Mouse (Mus musculus): Measurements from ENCODE around the gene Axl. TPM values are rescaled to one million over a fixed set of nuclear protein-coding genes. Genes with fewer than 3 reads are reported as not detected.

Axl gene
- polyA plus RNA-seq, 1 experiment from 2014 or later: 55.1 TPM

GRCm38 (mm10) chr7:25766108-25766507 lies 22.4 kb downstream of the Axl start:
- no peak for ATAC-seq (ENCODE audit: low read depth)

GRCm38 (mm10) chr7:25764221-25764620 lies 24.3 kb downstream of the Axl start:
- Histone ChIP-seq H3K4me1 (replicated peaks; ENCODE audit: control insufficient read depth, insufficient read depth, low read length) (no peaks in the 10 kb centered on the region), H3K36me3 (ENCODE audit: control insufficient read depth, insufficient read depth, low read length) (peaks cover 10% of the 10 kb centered on the region), H3K4me2 (ENCODE audit: low read depth, low read length) (no peak overlapping the region), H3K4me3 (ENCODE audit: low read length) (no peak overlapping the region), H3K27me3 (ENCODE audit: control insufficient read depth, insufficient read depth, low read depth, low read length) (no peaks in the 10 kb centered on the region), H3K9me3 (ENCODE audit: control insufficient read depth, low read length) (no peaks in the 10 kb centered on the region), H3K9ac (ENCODE audit: low read length) (no peak overlapping the region), H3K27ac (ENCODE audit: low read length) (peak overlapping the region; percentile 14; the same call in 1 of the 2 replicates)
- 39% methylated on average over 5 of the region's 5 CpGs for WGBS
- no peak for ATAC-seq (ENCODE audit: low read depth)

More at GRCm38 (mm10) chr7:25766108-25766507, 22.4 kb downstream of the Axl start:
- 76% methylated on average over 6 of the region's 6 CpGs for whole genome bisulfite sequencing
- H3K9ac ChIP-seq (ENCODE audit: low read length): no peak overlapping the region
- H3K27me3 ChIP-seq (ENCODE audit: control insufficient read depth, insufficient read depth, low read depth, low read length): no peaks in the 10 kb centered on the region
- no peak overlapping the region for H3K4me2 ChIP-seq (ENCODE audit: low read depth, low read length)
- H3K27ac ChIP-seq (ENCODE audit: low read length): no peak overlapping the region
- no peaks in the 10 kb centered on the region for H3K9me3 ChIP-seq (ENCODE audit: control insufficient read depth, low read length)
- H3K4me1 ChIP-seq (replicated peaks; ENCODE audit: control insufficient read depth, insufficient read depth, low read length): no peaks in the 10 kb centered on the region
- peaks cover 10% of the 10 kb centered on the region for H3K36me3 ChIP-seq (ENCODE audit: control insufficient read depth, insufficient read depth, low read length)
- no peak overlapping the region for H3K4me3 ChIP-seq (ENCODE audit: low read length)

GRCm38 (mm10) chr7:25763678-25764077 lies 24.8 kb downstream of the Axl start:
- H3K4me1 ChIP-seq (replicated peaks; ENCODE audit: control insufficient read depth, insufficient read depth, low read length): no peaks in the 10 kb centered on the region
- H3K9me3 ChIP-seq (ENCODE audit: control insufficient read depth, low read length): no peaks in the 10 kb centered on the region
- no peak for ATAC-seq (ENCODE audit: low read depth)
- no peak overlapping the region for H3K4me2 ChIP-seq (ENCODE audit: low read depth, low read length)
- 53% methylated on average over 11 of the region's 11 CpGs for WGBS
- H3K9ac ChIP-seq (ENCODE audit: low read length): no peak overlapping the region
- H3K27me3 ChIP-seq (ENCODE audit: control insufficient read depth, insufficient read depth, low read depth, low read length): no peaks in the 10 kb centered on the region
- peaks cover 10% of the 10 kb centered on the region for H3K36me3 ChIP-seq (ENCODE audit: control insufficient read depth, insufficient read depth, low read length)
- no peak overlapping the region for H3K4me3 ChIP-seq (ENCODE audit: low read length)
- H3K27ac ChIP-seq (ENCODE audit: low read length): peak overlapping the region; percentile 14; the same call in 1 of the 2 replicates

- no peak overlapping the region for H3K4me2 ChIP-seq (ENCODE audit: low read depth, low read length)
- no peaks in the 10 kb centered on the region for H3K4me1 ChIP-seq (replicated peaks; ENCODE audit: control insufficient read depth, insufficient read depth, low read length)
- 64% methylated on average over 10 of the region's 10 CpGs for WGBS
- no peak overlapping the region for H3K27ac ChIP-seq (ENCODE audit: low read length)
- peaks cover 2% of the 10 kb centered on the region for H3K36me3 ChIP-seq (ENCODE audit: control insufficient read depth, insufficient read depth, low read length)
- no peak overlapping the region for H3K4me3 ChIP-seq (ENCODE audit: low read length)
- no peak overlapping the region for H3K9ac ChIP-seq (ENCODE audit: low read length)
- no peak for ATAC-seq (ENCODE audit: low read depth)
- no peaks in the 10 kb centered on the region for H3K27me3 ChIP-seq (ENCODE audit: control insufficient read depth, insufficient read depth, low read depth, low read length)
- no peaks in the 10 kb centered on the region for H3K9me3 ChIP-seq (ENCODE audit: control insufficient read depth, low read length)
Observed at GRCm38 (mm10) chr7:25761354-25761753, 27.2 kb downstream of the Axl start.

GRCm38 (mm10) chr7:25756011-25756410 lies 32.5 kb downstream of the Axl start:
- Histone ChIP-seq H3K4me3 (ENCODE audit: low read length) (peak overlapping the region; percentile 94), H3K27me3 (ENCODE audit: control insufficient read depth, insufficient read depth, low read depth, low read length) (no peaks in the 10 kb centered on the region), H3K9ac (ENCODE audit: low read length) (peak overlapping the region; percentile 64), H3K9me3 (ENCODE audit: control insufficient read depth, low read length) (no peaks in the 10 kb centered on the region), H3K27ac (ENCODE audit: low read length) (peak overlapping the region; percentile 94), H3K36me3 (ENCODE audit: control insufficient read depth, insufficient read depth, low read length) (0 out of 2 replicates have a peak, but pooled peaks cover 3% of the 10 kb centered on the region), H3K4me1 (replicated peaks; ENCODE audit: control insufficient read depth, insufficient read depth, low read length) (peaks cover 15% of the 10 kb centered on the region), H3K4me2 (ENCODE audit: low read depth, low read length) (peak overlapping the region; percentile 93)
- ATAC-seq (ENCODE audit: low read depth): peak; percentile 37
- WGBS: 1% methylated on average over 18 of the region's 18 CpGs

GRCm38 (mm10) chr7:25755468-25755833 lies 33.1 kb downstream of the Axl start:
- Histone ChIP-seq H3K27ac (ENCODE audit: low read length) (peak overlapping the region; percentile 94), H3K9me3 (ENCODE audit: control insufficient read depth, low read length) (no peaks in the 10 kb centered on the region), H3K4me1 (replicated peaks; ENCODE audit: control insufficient read depth, insufficient read depth, low read length) (peaks cover 15% of the 10 kb centered on the region), H3K4me3 (ENCODE audit: low read length) (peak overlapping the region; percentile 94), H3K4me2 (ENCODE audit: low read depth, low read length) (peak overlapping the region; percentile 93), H3K36me3 (ENCODE audit: control insufficient read depth, insufficient read depth, low read length) (peaks cover 6% of the 10 kb centered on the region), H3K9ac (ENCODE audit: low read length) (peak overlapping the region; percentile 64), H3K27me3 (ENCODE audit: control insufficient read depth, insufficient read depth, low read depth, low read length) (no peaks in the 10 kb centered on the region)
- ATAC-seq (ENCODE audit: low read depth): peak; percentile 41
- WGBS: 0% methylated on average over 15 of the region's 15 CpGs

GRCm38 (mm10) chr7:25754738-25755467 lies 33.6 kb downstream of the Axl start, which contains the start of gene Hnrnpul1:
Hnrnpul1 (minus strand) TSS chr7:25754757.
- no peaks in the 10 kb centered on the region for H3K27me3 ChIP-seq (ENCODE audit: control insufficient read depth, insufficient read depth, low read depth, low read length)
- peak within 1 kb of the TSS; percentile 99 for H3K9ac ChIP-seq (ENCODE audit: low read length)
- peak within 1 kb of the TSS; percentile 93 for H3K4me2 ChIP-seq (ENCODE audit: low read depth, low read length)
- H3K4me3 ChIP-seq (ENCODE audit: low read length): peak within 1 kb of the TSS; percentile 94
- WGBS: under 1% methylated on average over 55 of the region's 55 CpGs
- peak within 1 kb of the TSS; percentile 97 for H3K27ac ChIP-seq (ENCODE audit: low read length)
- no peaks in the 10 kb centered on the region for H3K9me3 ChIP-seq (ENCODE audit: control insufficient read depth, low read length)
- H3K36me3 ChIP-seq (ENCODE audit: control insufficient read depth, insufficient read depth, low read length): peaks cover 10% of the 10 kb centered on the region
- H3K4me1 ChIP-seq (replicated peaks; ENCODE audit: control insufficient read depth, insufficient read depth, low read length): peaks cover 15% of the 10 kb centered on the region
- ATAC-seq (ENCODE audit: low read depth): peak; percentile 95

- Histone ChIP-seq H3K9ac (ENCODE audit: low read length) (peak overlapping the region; percentile 99), H3K36me3 (ENCODE audit: control insufficient read depth, insufficient read depth, low read length) (peaks cover 15% of the 10 kb centered on the region), H3K4me3 (ENCODE audit: low read length) (peak overlapping the region; percentile 94), H3K9me3 (ENCODE audit: control insufficient read depth, low read length) (no peaks in the 10 kb centered on the region), H3K4me2 (ENCODE audit: low read depth, low read length) (peak overlapping the region; percentile 93; the same call in 1 of the 2 replicates), H3K27ac (ENCODE audit: low read length) (peak overlapping the region; percentile 97), H3K27me3 (ENCODE audit: control insufficient read depth, insufficient read depth, low read depth, low read length) (no peaks in the 10 kb centered on the region), H3K4me1 (replicated peaks; ENCODE audit: control insufficient read depth, insufficient read depth, low read length) (peaks cover 15% of the 10 kb centered on the region)
- no peak for ATAC-seq (ENCODE audit: low read depth)
- WGBS: 0% methylated on average over 29 of the region's 30 CpGs
Observed at GRCm38 (mm10) chr7:25754439-25754737, 34.1 kb downstream of the Axl start.

- Histone ChIP-seq H3K4me1 (replicated peaks; ENCODE audit: control insufficient read depth, insufficient read depth, low read length) (peaks cover 15% of the 10 kb centered on the region), H3K27me3 (ENCODE audit: control insufficient read depth, insufficient read depth, low read depth, low read length) (no peaks in the 10 kb centered on the region), H3K36me3 (ENCODE audit: control insufficient read depth, insufficient read depth, low read length) (peaks cover 19% of the 10 kb centered on the region), H3K4me3 (ENCODE audit: low read length) (peak overlapping the region; percentile 94), H3K4me2 (ENCODE audit: low read depth, low read length) (peak overlapping the region; percentile 93), H3K9me3 (ENCODE audit: control insufficient read depth, low read length) (no peaks in the 10 kb centered on the region), H3K27ac (ENCODE audit: low read length) (peak overlapping the region; percentile 97), H3K9ac (ENCODE audit: low read length) (peak overlapping the region; percentile 99)
- ATAC-seq (ENCODE audit: low read depth): peak; percentile 9
- WGBS: 1% methylated on average over 46 of the region's 46 CpGs
Observed at GRCm38 (mm10) chr7:25753643-25754438, 34.7 kb downstream of the Axl start.
